In the genomic region with DNA sequence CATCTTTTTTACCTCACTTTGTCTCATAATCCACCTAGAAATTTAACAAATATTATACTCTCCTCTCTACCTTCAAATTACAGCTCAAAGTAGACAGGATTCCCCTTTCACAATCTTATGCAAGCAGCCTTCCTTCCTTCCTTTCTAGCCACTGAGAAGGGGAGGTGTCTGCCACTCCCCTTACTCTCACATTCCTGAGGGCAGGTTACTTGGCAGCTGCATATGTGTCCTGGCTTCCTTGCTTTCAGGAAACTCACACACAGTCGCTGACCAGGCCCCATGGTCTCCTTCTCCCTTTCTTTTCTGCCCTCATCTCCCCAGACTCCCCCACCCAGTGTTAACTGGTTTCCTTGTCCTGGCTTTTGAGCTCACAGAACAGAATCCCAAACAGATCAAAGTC, we compare ENCODE assay signal across 14 mouse cellular contexts. TPM values are rescaled to one million over a fixed set of nuclear protein-coding genes. Genes with fewer than 3 reads are reported as not detected.
DNase-seq lines count a peak whose midpoint lies in the region; ATAC-seq and TF ChIP-seq lines count a peak whose summit lies in the region.
"Had no signal": no experiment of that assay in that cellular context is flagged by ENCODE, and none has a peak within 500 bp of the region (broad histone marks: within the 10 kb centered on the region; RNA-seq: fewer than 3 reads in every experiment).

No protein-coding gene starts in this region.

- H3K9ac ChIP-seq in lung, embryonic 16.5 days (ENCODE audit: low read length), result no peak overlapping the region
- H3K9ac ChIP-seq in stomach, postnatal 0 days (ENCODE audit: low read length), result no peak overlapping the region
- no peak overlapping the region for H3K9ac ChIP-seq in forebrain, embryonic 12.5 days
- H3K9ac ChIP-seq: forebrain, embryonic 13.5 days; liver, embryonic 13.5 days had no signal

- peak; percentile 88 for ATAC-seq in common myeloid progenitor, adult 5-6 weeks (replicated peaks; ENCODE audit: low read depth, poor library complexity, severe bottlenecking)
- peak; percentile 81 for ATAC-seq in lung, embryonic 16.5 days (ENCODE audit: low read depth)
- ATAC-seq in stomach, postnatal 0 days (ENCODE audit: low FRiP score, low TSS enrichment), result 0 out of 2 replicates have a peak, but pooled peaks have one; percentile 49
- ATAC-seq in forebrain, embryonic 12.5 days (ENCODE audit: low FRiP score), result no peak
- ATAC-seq: forebrain, embryonic 13.5 days had no signal

- no peak for TF ChIP-seq CTCF in spleen, adult 2 months (IDR thresholded peaks at IDR 0.05; ENCODE audit: extremely low read depth, insufficient read depth, insufficient read length, insufficient replicate concordance)
- TF ChIP-seq CTCF in stomach, postnatal 0 days (IDR thresholded peaks at IDR 0.05; ENCODE audit: low read depth), result no peak

- TF ChIP-seq POLR2A in spleen, adult 2 months (IDR thresholded peaks at IDR 0.05; ENCODE audit: low read depth, low read length), result no peak

- no peaks in the 10 kb centered on the region for H3K36me3 ChIP-seq in spleen, adult 2 months (ENCODE audit: control insufficient read depth, insufficient read depth, low read length)
- H3K36me3 ChIP-seq in lung, embryonic 16.5 days (ENCODE audit: control insufficient read depth, insufficient read depth, low read length), result no peaks in the 10 kb centered on the region
- H3K36me3 ChIP-seq in stomach, postnatal 0 days (ENCODE audit: control insufficient read depth, insufficient read depth, low read length), result no peaks in the 10 kb centered on the region
- no peaks in the 10 kb centered on the region for H3K36me3 ChIP-seq in forebrain, embryonic 12.5 days (replicated peaks)
- H3K36me3 ChIP-seq: liver, embryonic 13.5 days had no signal

- H3K9me3 ChIP-seq in lung, embryonic 16.5 days (ENCODE audit: control insufficient read depth, low read length), result no peaks in the 10 kb centered on the region
- H3K9me3 ChIP-seq in stomach, postnatal 0 days (ENCODE audit: control insufficient read depth, low read length), result no peaks in the 10 kb centered on the region
- H3K9me3 ChIP-seq in forebrain, embryonic 12.5 days, result no peaks in the 10 kb centered on the region
- H3K9me3 ChIP-seq: forebrain, embryonic 13.5 days; liver, embryonic 13.5 days had no signal

- 4% methylated on average over 1 of the region's 1 CpGs for WGBS in spleen, adult 2 months
- WGBS in lung, embryonic 16.5 days, result 10% methylated on average over 1 of the region's 1 CpGs
- WGBS in stomach, postnatal 0 days, result 15% methylated on average over 1 of the region's 1 CpGs
- WGBS in forebrain, embryonic 12.5 days, result 29% methylated on average over 1 of the region's 1 CpGs

- no peak overlapping the region for H3K4me3 ChIP-seq in spleen, adult 2 months (ENCODE audit: extremely low read depth, insufficient read depth, insufficient read length)
- no peak overlapping the region for H3K4me3 ChIP-seq in lung, embryonic 16.5 days (ENCODE audit: low read length)
- H3K4me3 ChIP-seq in stomach, postnatal 0 days (ENCODE audit: low read depth, low read length), result no peak overlapping the region
- H3K4me3 ChIP-seq in forebrain, embryonic 12.5 days (replicated peaks), result no peak overlapping the region
- H3K4me3 ChIP-seq: forebrain, embryonic 13.5 days; liver, embryonic 13.5 days had no signal

- no peak for TF ChIP-seq EP300 in stomach, postnatal 0 days (optimal IDR thresholded peaks at IDR 0.05)

- peak overlapping the region; percentile 94 for H3K27ac ChIP-seq in spleen, adult 2 months (ENCODE audit: insufficient read depth, low read length)
- H3K27ac ChIP-seq in lung, embryonic 16.5 days (ENCODE audit: low read length), result peak overlapping the region; percentile 35; the same call in 1 of the 2 replicates
- no peak overlapping the region for H3K27ac ChIP-seq in stomach, postnatal 0 days (replicated peaks)
- H3K27ac ChIP-seq in forebrain, embryonic 12.5 days, result no peak overlapping the region
- H3K27ac ChIP-seq: forebrain, embryonic 13.5 days; liver, embryonic 13.5 days had no signal

- no peaks in the 10 kb centered on the region for H3K27me3 ChIP-seq in spleen, adult 2 months (ENCODE audit: control insufficient read depth, insufficient read depth, low read length)
- no peaks in the 10 kb centered on the region for H3K27me3 ChIP-seq in lung, embryonic 16.5 days (ENCODE audit: control insufficient read depth, insufficient read depth, low read depth, low read length)
- H3K27me3 ChIP-seq in stomach, postnatal 0 days (ENCODE audit: control insufficient read depth, insufficient read depth, low read length), result no peaks in the 10 kb centered on the region
- no peaks in the 10 kb centered on the region for H3K27me3 ChIP-seq in forebrain, embryonic 12.5 days
- H3K27me3 ChIP-seq: forebrain, embryonic 13.5 days; liver, embryonic 13.5 days had no signal

- no peak overlapping the region for H3K4me2 ChIP-seq in lung, embryonic 16.5 days (ENCODE audit: low read depth, low read length)
- H3K4me2 ChIP-seq in stomach, postnatal 0 days (replicated peaks; ENCODE audit: low read depth), result no peak overlapping the region
- H3K4me2 ChIP-seq in forebrain, embryonic 12.5 days, result no peak overlapping the region
- H3K4me2 ChIP-seq: forebrain, embryonic 13.5 days; liver, embryonic 13.5 days had no signal

- H3K4me1 ChIP-seq in spleen, adult 2 months (ENCODE audit: control insufficient read depth, insufficient read depth, insufficient read length), result peaks cover 22% of the 10 kb centered on the region
- no peaks in the 10 kb centered on the region for H3K4me1 ChIP-seq in lung, embryonic 16.5 days (replicated peaks; ENCODE audit: control insufficient read depth, insufficient read depth, low read length)
- H3K4me1 ChIP-seq in stomach, postnatal 0 days (replicated peaks; ENCODE audit: control insufficient read depth, insufficient read depth), result no peaks in the 10 kb centered on the region
- no peaks in the 10 kb centered on the region for H3K4me1 ChIP-seq in forebrain, embryonic 12.5 days
- H3K4me1 ChIP-seq: forebrain, embryonic 13.5 days; liver, embryonic 13.5 days had no signal

- DNase-seq in spleen, adult 2 months (ENCODE audit: low read depth in 1 of 2, low spot score in 2 of 2), result peak in 1 of 2 experiments; percentile 21
- DNase-seq in spleen, postnatal 14 days (ENCODE audit: low spot score in 2 of 2), result no peak
- peak; percentile 46 for DNase-seq in stomach, postnatal 0 days (ENCODE audit: low spot score)
- no peak for DNase-seq in embryo, embryonic 9.5 days (ENCODE audit: extremely low spot score)
- DNase-seq: adrenal gland, postnatal 14 days; cerebellum, adult 11 months; liver, embryonic 13.5 days had no signal

RNA-seq across cellular contexts. Expression of gene Cd55, which starts 11.7 kb away (rescaled TPM):
- 38.1 and 40.4 TPM in 2 replicates for polyA plus RNA-seq in spleen, adult 2 months (2012; rRNA removed)
- total RNA-seq in common myeloid progenitor, adult 5-6 weeks (2017), result 21.2 and 32.4 TPM in 2 replicates
- polyA plus RNA-seq in lung, embryonic 16.5 days (2015; fragmentation: Nextera tagmentation; extraction: Ambion mirVana), result 25.9 and 26.3 TPM in 2 replicates
- polyA plus RNA-seq in stomach, postnatal 0 days (2015; fragmentation: Nextera tagmentation; extraction: Ambion mirVana), result 39.9 and 44.6 TPM in 2 replicates
- polyA plus RNA-seq in forebrain, embryonic 12.5 days (2016; fragmentation: Nextera tagmentation; extraction: Ambion mirVana), result 2.3 TPM in 2 replicates

RNA-seq across cellular contexts. Expression of gene Cd55b, which starts 51.4 kb away (rescaled TPM):
- polyA plus RNA-seq in spleen, adult 2 months (2012; rRNA removed), result not detected in 2 replicates
- not detected in 2 replicates for total RNA-seq in common myeloid progenitor, adult 5-6 weeks (2017)
- polyA plus RNA-seq in lung, embryonic 16.5 days (2015; fragmentation: Nextera tagmentation; extraction: Ambion mirVana), result 0.97 and 1.8 TPM in 2 replicates
- polyA plus RNA-seq in stomach, postnatal 0 days (2015; fragmentation: Nextera tagmentation; extraction: Ambion mirVana), result 0.42 and 0.58 TPM in 2 replicates
- polyA plus RNA-seq in forebrain, embryonic 12.5 days (2016; fragmentation: Nextera tagmentation; extraction: Ambion mirVana), result not detected in 2 replicates
- total RNA-seq: adrenal gland, postnatal 14 days; heart, postnatal 14 days; MEL; monocyte, adult 5-6 weeks had no signal
- polyA plus RNA-seq: forebrain, embryonic 13.5 days; liver, embryonic 13.5 days had no signal

Comparison
In these comparisons a context has a peak if more than half of its experiments do, and no peak if none do; other contexts are left out.
1. H3K27ac ChIP-seq: peak in spleen, adult 2 months (single experiment) and lung, embryonic 16.5 days (single experiment); none in stomach, postnatal 0 days (single experiment) and forebrain, embryonic 12.5 days (single experiment).